Mouse (Mus musculus): ENCODE results near the gene Ttc3. TPM values are rescaled to one million over a fixed set of nuclear protein-coding genes. Genes with fewer than 3 reads are reported as not detected.
"Not testable (repeated sequence)": the region's sequence is repeated elsewhere in the genome, so short reads cannot be mapped to it uniquely, and the experiment has no call there.

Gene Ttc3
- total RNA-seq, 4 experiments from 2014 or later, result 74.5 to 84.2 (median 76.6) TPM

- no peak for DNase-seq (ENCODE audit: low spot score)
Measured at GRCm38 (mm10) chr16:94428948-94429347, 58.5 kb downstream of the Ttc3 start.

GRCm38 (mm10) chr16:94435495-94436234 is 65.2 kb downstream of the Ttc3 start:
- DNase-seq (ENCODE audit: low spot score), result no peak

GRCm38 (mm10) chr16:94436801-94437200 is 66.4 kb downstream of the Ttc3 start:
- DNase-seq (ENCODE audit: low spot score), result no peak

GRCm38 (mm10) chr16:94441361-94441760 is 70.9 kb downstream of the Ttc3 start:
- no peak for DNase-seq (ENCODE audit: low spot score)

- DNase-seq (ENCODE audit: low spot score), result no peak
Measured at GRCm38 (mm10) chr16:94449151-94449550, 78.7 kb downstream of the Ttc3 start.

- DNase-seq (ENCODE audit: low spot score), result no peak
Measured at GRCm38 (mm10) chr16:94449632-94450031, 79.2 kb downstream of the Ttc3 start.

- no peak for DNase-seq (ENCODE audit: low spot score)
Measured at GRCm38 (mm10) chr16:94451545-94452488, 81.4 kb downstream of the Ttc3 start.

- DNase-seq (ENCODE audit: low spot score), result no peak
Measured at GRCm38 (mm10) chr16:94452768-94453167, 82.3 kb downstream of the Ttc3 start.

- DNase-seq (ENCODE audit: low spot score), result no peak
Measured at GRCm38 (mm10) chr16:94454146-94454545, 83.7 kb downstream of the Ttc3 start.

- no peak for DNase-seq (ENCODE audit: low spot score)
Measured at GRCm38 (mm10) chr16:94464067-94464466, 93.6 kb downstream of the Ttc3 start.

GRCm38 (mm10) chr16:94465900-94466299 is 95.5 kb downstream of the Ttc3 start:
- DNase-seq (ENCODE audit: low spot score), result no peak

- not testable (repeated sequence) for DNase-seq (ENCODE audit: low spot score)
Measured at GRCm38 (mm10) chr16:94466317-94466716, 95.9 kb downstream of the Ttc3 start.

GRCm38 (mm10) chr16:94467337-94468055 is 97.1 kb downstream of the Ttc3 start:
- DNase-seq (ENCODE audit: low spot score), result peak; percentile 46

GRCm38 (mm10) chr16:94468391-94468790 is 98.0 kb downstream of the Ttc3 start:
- DNase-seq (ENCODE audit: low spot score), result no peak

GRCm38 (mm10) chr16:94472515-94472951 is 102.1 kb downstream of the Ttc3 start:
- peak; percentile 63 for DNase-seq (ENCODE audit: low spot score)

- no peak for DNase-seq (ENCODE audit: low spot score)
Measured at GRCm38 (mm10) chr16:94473086-94473822, 102.8 kb downstream of the Ttc3 start.

GRCm38 (mm10) chr16:94484752-94485535 is 114.5 kb downstream of the Ttc3 start:
- DNase-seq (ENCODE audit: low spot score), result no peak

- no peak for DNase-seq (ENCODE audit: low spot score)
Measured at GRCm38 (mm10) chr16:94487341-94487740, 116.9 kb downstream of the Ttc3 start.

GRCm38 (mm10) chr16:94489326-94489725 is 118.9 kb downstream of the Ttc3 start:
- DNase-seq (ENCODE audit: low spot score), result no peak

- not testable (repeated sequence) for DNase-seq (ENCODE audit: low spot score)
Measured at GRCm38 (mm10) chr16:94497176-94497575, 126.8 kb downstream of the Ttc3 start.

All from heart, adult 8-10 months (tissue).